Mouse (Mus musculus) ES-Bruce4 (cell line): ENCODE measurements around the gene Faim. TPM values are rescaled to one million over a fixed set of nuclear protein-coding genes. Genes with fewer than 3 reads are reported as not detected.

Experiments used
- H3K27ac ChIP-seq: 2 replicates; pipeline ENCODE4 v1.5.1; 2012; ENCODE audit warnings: low read length, inconsistent platforms; ENCODE audit not compliant: insufficient read depth
- H3K27me3 ChIP-seq: 2 replicates; pipeline ENCODE4 v1.6.1; 2012; ENCODE audit warnings: mild to moderate bottlenecking, low read length, inconsistent platforms; ENCODE audit not compliant: control insufficient read depth, poor library complexity, insufficient read depth, severe bottlenecking
- H3K36me3 ChIP-seq: 2 replicates; pipeline ENCODE4 v1.6.1; 2012; ENCODE audit warnings: inconsistent platforms, mild to moderate bottlenecking, low read length, moderate library complexity; ENCODE audit not compliant: control insufficient read depth, poor library complexity, insufficient read depth, severe bottlenecking
- H3K4me1 ChIP-seq: one replicate; pipeline ENCODE4 v1.8.1; 2011; ENCODE audit warnings: low read length; ENCODE audit not compliant: control insufficient read depth, insufficient read depth
- H3K4me3 ChIP-seq: 2 replicates; pipeline ENCODE4 v1.5.1; 2011; ENCODE audit warnings: low read depth, mild to moderate bottlenecking, low read length
- H3K9ac ChIP-seq: 2 replicates; pipeline ENCODE4 v1.6.1; 2012; ENCODE audit warnings: low read depth, mild to moderate bottlenecking, inconsistent platforms; ENCODE audit not compliant: poor library complexity, severe bottlenecking
- H3K9me3 ChIP-seq: replicated peaks from 2 replicates; pipeline ENCODE4 v1.6.1; 2012; ENCODE audit warnings: mild to moderate bottlenecking, low read length, inconsistent platforms; ENCODE audit not compliant: control insufficient read depth, poor library complexity, insufficient read depth, severe bottlenecking
- CTCF ChIP-seq: IDR thresholded peaks from one replicate; pipeline ENCODE4 v1.8.1; 2011; ENCODE audit warnings: low read depth, low read length
- EP300 ChIP-seq: IDR thresholded peaks from 2 replicates; pipeline ENCODE4 v1.6.1; 2011; ENCODE audit warnings: low read depth, low read length; ENCODE audit not compliant: insufficient read depth
- POLR2A ChIP-seq: IDR thresholded peaks from one replicate; pipeline ENCODE4 v1.8.1; 2011; ENCODE audit warnings: low read length; ENCODE audit not compliant: insufficient read depth
- polyA plus RNA-seq: library from polyadenylated mRNA; stranded (reverse); fragments of >200 nt; gene quantifications from 2 replicates; pipeline ENCODE4 v1.2.4, GENCODE M21; 2011; ENCODE audit warnings: low read depth; ENCODE audit not compliant: missing spikeins, insufficient read depth, insufficient read length

The Faim gene
- polyA plus RNA-seq, 1 experiment: 35.4 TPM

- H3K4me3 ChIP-seq: peak overlapping the region; percentile 43
- H3K9me3 ChIP-seq: peaks cover 5% of the 10 kb centered on the region
- TF ChIP-seq CTCF: no peak
- TF ChIP-seq POLR2A: no peak
- no peak for TF ChIP-seq EP300
- H3K27me3 ChIP-seq: peaks cover 16% of the 10 kb centered on the region
- no peak overlapping the region for H3K27ac ChIP-seq
- peak overlapping the region; percentile 50; the same call in 1 of the 2 replicates for H3K9ac ChIP-seq
- no peaks in the 10 kb centered on the region for H3K4me1 ChIP-seq
- no peaks in the 10 kb centered on the region for H3K36me3 ChIP-seq
These were observed 12.6 kb upstream of the Faim start for GRCm38 (mm10) chr9:98973561-98973960.

DNA sequence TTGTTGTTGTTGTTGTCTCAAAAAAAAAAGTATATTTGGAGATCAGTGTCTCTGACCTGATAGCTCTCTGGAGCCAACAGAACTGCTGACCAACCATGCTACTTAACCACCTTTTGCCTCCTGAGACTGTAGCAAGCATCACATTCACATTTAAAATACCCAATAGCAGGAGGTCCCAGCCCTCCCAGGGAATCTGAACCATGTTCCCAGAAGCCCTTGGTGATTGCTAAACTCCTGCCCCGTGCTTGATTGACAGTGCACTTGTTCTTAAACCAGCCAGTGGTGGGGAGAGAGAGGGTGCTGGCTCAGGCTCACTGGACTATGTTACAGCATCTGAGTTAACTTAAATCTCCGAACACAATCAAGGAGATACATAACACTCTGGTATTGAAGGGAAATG is 11.3 kb upstream of the Faim start:
- Histone ChIP-seq H3K4me3 (no peak overlapping the region), H3K4me1 (no peaks in the 10 kb centered on the region), H3K36me3 (no peaks in the 10 kb centered on the region), H3K27me3 (peaks cover 16% of the 10 kb centered on the region), H3K9ac (no peak overlapping the region), H3K9me3 (peaks cover 5% of the 10 kb centered on the region), H3K27ac (no peak overlapping the region)
- TF ChIP-seq CTCF (no peak), POLR2A (no peak), EP300 (no peak)

DNA sequence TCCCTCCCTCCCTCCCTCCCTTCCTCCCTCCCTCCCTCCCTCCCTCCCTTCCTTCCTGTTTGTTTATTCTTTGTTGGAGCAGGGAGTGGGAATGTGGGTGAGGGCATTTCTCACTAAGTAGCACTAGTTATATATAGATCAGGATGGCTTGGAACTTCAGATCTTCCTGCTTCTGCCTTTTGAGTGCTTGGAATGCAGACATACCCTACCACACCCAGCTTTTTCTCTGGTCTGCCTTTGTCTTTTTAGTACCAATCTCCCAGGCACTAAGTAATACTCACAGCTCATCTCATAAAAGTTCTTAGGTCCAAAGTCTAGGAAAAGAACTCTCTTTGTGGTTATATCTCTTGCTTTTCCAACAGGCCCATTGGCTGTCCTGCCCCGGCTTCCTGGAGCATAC is 10.1 kb upstream of the Faim start:
- no peaks in the 10 kb centered on the region for H3K9me3 ChIP-seq
- H3K9ac ChIP-seq: no peak overlapping the region
- peaks cover 10% of the 10 kb centered on the region for H3K27me3 ChIP-seq
- no peak for TF ChIP-seq EP300
- TF ChIP-seq CTCF: no peak
- TF ChIP-seq POLR2A: no peak
- H3K27ac ChIP-seq: no peak overlapping the region
- H3K4me3 ChIP-seq: no peak overlapping the region
- no peaks in the 10 kb centered on the region for H3K4me1 ChIP-seq
- H3K36me3 ChIP-seq: no peaks in the 10 kb centered on the region

- H3K27ac ChIP-seq: no peak overlapping the region
- H3K4me3 ChIP-seq: no peak overlapping the region
- no peaks in the 10 kb centered on the region for H3K36me3 ChIP-seq
- no peak overlapping the region for H3K9ac ChIP-seq
- no peaks in the 10 kb centered on the region for H3K4me1 ChIP-seq
- TF ChIP-seq EP300 (no peak), CTCF (peak; percentile 64)
- H3K27me3 ChIP-seq: peaks cover 10% of the 10 kb centered on the region
- no peaks in the 10 kb centered on the region for H3K9me3 ChIP-seq
These were observed 9.7 kb upstream of the Faim start for GRCm38 (mm10) chr9:98976520-98976919.

DNA sequence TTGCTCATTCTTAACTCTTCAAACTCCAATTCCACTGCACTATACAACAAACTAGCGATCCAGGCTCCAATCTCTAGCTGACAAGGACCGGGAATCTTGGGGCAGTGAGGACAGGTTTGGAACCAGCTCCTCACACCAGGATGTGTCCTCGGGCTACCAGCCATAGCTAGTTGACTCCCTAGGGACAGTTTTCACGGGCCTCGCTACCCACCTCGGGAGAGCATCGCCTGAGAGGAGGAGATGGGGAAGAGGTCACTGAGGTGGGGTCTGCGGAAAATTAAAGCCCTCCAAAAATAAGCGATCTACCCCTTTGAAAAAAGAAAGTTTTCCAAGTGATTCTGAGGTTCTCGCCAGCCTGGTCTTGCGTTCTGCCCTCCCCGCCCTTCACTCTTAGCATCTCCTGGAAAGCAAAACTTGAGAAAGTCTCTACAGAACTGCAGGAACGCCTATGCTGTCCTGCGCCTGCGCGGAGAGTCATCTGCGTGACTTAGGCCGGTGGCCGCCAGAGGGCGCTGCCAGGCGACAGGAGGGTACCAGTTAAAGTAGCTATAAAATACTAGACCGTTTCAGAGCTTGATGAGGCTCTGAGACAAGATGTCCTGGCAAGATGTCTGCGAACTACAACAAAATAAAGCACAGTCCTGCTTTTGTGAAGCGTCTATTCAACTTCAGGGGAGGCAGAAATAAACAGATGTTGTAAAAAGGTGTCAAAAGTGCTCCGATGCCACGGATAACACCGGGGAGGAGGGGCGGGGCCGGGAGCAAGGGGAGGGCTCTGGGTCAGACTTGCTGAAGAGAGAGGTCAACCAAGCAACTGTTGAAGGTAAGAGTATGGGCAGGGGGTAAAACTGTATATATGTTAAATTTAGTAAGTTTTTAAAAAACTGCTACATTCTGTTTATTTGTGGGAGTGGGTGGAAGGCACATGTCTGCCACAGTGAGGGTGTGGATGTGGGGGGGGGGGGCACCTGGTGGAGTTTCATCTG is 6.4 kb upstream of the Faim start:
- no peak overlapping the region for H3K9ac ChIP-seq
- no peaks in the 10 kb centered on the region for H3K36me3 ChIP-seq
- no peaks in the 10 kb centered on the region for H3K4me1 ChIP-seq
- no peaks in the 10 kb centered on the region for H3K27me3 ChIP-seq
- no peak for TF ChIP-seq EP300
- no peak for TF ChIP-seq POLR2A
- peak; percentile 91 for TF ChIP-seq CTCF
- H3K9me3 ChIP-seq: no peaks in the 10 kb centered on the region
- no peak overlapping the region for H3K27ac ChIP-seq
- H3K4me3 ChIP-seq: 0 out of 2 replicates have a peak overlapping the region, but pooled peaks have one; percentile 13

GRCm38 (mm10) chr9:98986476-98987096 is 413 bp downstream of the Faim start:
- H3K27me3 ChIP-seq: no peaks in the 10 kb centered on the region
- H3K9ac ChIP-seq: peak overlapping the region; percentile 80
- no peaks in the 10 kb centered on the region for H3K4me1 ChIP-seq
- H3K9me3 ChIP-seq: no peaks in the 10 kb centered on the region
- H3K4me3 ChIP-seq: peak overlapping the region; percentile 64
- TF ChIP-seq POLR2A (no peak), EP300 (no peak), CTCF (no peak)
- H3K27ac ChIP-seq: no peak overlapping the region
- H3K36me3 ChIP-seq: no peaks in the 10 kb centered on the region
